Mouse (Mus musculus): ENCODE measurements around the gene Bcat2.

Bcat2 gene

DNA sequence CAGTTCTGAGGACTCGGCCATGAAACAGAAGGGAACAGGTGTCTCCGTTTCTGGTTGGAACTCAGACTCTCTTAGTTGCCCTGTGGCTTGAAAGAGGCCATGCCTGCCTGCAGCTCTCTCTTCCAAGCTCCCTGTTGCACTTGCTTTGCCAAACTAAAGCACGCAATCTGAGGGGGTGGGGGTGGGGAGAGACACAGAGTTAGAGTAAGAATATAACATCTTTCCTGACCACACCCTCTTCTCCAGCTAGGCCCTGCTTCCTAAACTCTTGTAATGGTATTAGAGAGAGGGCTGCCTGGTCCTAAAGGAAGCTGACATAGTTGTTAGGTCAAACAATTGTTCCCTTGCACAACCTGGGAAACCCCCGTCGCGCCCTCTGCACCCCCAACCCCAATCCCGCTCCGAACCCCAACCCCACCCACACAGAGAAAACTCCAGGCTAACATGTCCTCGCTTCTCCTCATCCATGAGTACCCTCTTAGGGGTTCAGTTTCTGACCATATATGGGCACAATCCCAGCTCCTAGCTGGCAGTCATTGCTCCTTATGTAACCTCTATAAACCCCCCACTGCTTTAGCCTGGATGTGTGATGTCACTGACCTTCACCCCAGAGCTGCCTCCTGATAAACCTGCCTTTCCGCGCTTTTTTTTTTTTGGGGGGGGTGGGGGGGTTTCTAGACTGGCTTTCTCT, 19.0 kb upstream of the Bcat2 start:
- no peak for DNase-seq

- DNase-seq, result no peak
Measured at GRCm38 (mm10) chr7:45551512-45551883, 18.5 kb upstream of the Bcat2 start.

GRCm38 (mm10) chr7:45553519-45553918, 16.4 kb upstream of the Bcat2 start:
- no peak for DNase-seq

DNA sequence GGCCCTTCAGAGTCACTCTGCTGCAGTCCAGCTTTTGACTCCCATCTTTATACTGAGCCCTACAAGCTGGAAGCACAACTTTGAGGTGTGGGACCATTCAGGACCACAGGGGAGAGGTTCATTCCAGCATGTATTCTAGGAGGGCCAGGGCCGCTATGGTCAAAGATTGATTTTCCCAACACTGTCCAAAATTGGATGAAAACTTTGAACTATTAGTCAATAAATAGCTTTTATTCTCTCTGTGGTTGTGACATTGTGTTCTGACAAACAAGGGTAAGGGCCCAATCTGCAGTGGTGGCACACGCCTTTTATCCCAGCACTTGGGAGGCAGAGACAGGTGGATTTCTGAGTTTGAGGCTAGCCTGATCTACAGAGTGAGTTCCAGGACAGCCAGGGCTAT, 16.0 kb upstream of the Bcat2 start:
- no peak for DNase-seq

- no peak for DNase-seq
Measured at GRCm38 (mm10) chr7:45554744-45555143, 15.2 kb upstream of the Bcat2 start, which contains the start of gene Hsd17b14. Hsd17b14 (plus strand) TSS chr7:45554893.

DNA sequence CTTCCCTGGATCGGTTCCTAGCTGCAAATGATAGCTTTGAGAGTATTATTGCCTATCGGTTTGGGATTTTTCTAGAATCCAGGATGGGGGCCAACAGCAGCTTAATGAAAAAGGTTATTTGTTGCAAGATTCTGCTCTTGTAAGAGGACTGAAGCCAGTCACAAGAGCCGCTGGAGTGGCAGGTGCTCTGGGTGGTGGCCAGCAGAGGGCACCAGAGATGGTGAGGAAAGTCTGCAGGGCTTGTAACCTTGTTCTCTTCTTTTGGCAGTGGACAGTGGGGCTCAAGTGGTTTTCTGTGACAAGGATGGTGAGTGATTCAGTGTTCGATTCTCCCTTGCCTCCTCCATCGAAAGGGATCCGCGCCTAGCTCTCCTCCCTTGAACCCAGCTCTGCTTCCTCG, 14.2 kb upstream of the Bcat2 start:
- DNase-seq, result peak; percentile 84

DNA sequence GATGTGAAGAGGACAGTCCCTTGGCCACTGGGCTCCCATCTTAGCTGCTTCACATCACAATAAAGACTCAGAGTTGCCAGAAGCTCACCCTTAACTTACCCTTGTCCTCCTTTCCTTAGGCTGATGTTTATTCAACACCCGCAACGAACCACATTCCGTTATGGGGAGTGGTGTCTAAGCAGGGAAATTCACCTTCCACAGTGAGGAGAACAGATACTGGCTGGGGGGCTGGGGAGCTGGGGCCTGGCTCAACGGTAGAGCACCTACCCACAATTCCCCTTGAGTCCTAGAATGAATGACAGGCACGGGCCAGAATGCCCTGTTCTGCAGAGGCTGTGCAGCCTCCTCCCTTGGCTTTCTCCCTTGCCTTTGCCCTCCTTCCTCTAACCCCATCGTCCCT, 11.0 kb upstream of the Bcat2 start:
- DNase-seq, result peak; percentile 34

- DNase-seq, result no peak
Measured at GRCm38 (mm10) chr7:45560241-45560640, 9.7 kb upstream of the Bcat2 start.

DNA sequence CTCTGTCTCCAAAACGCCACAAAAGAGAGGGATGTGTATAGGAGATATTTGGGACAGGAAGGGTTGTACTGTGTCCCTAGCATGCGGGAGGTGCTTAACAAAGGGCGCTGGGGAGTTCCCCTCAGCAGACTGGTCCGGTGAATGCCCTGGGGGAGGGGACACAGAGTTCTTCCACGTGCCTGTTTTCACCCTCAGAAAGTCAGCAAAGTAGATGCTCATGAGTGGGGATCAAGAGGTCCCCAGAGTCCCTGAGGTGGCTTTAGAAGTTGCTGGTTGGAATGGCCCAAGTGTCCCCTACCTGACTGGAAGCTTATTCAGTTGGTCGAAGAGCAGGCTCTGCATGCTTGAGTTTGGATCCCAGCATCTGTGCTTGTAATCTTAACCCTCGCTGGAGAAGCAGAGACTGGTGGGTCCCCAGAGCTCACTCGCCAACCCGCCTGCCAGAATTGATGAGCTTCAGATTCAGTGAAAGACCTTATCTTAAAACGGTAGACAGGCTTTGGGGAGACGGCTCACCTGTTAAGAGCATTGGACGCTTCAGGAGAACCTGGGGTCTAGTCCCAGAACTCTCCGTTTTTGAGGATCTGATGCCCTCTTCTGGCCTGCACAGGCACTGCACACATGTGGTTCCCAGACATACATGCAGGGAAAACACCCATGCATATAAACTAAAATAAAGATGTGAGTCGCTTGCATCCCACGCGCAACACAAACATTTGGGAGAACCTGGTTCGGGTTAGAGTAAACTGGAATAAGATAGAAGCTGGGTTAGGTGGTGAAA, 8.9 kb upstream of the Bcat2 start:
- peak; percentile 87 for DNase-seq

DNA sequence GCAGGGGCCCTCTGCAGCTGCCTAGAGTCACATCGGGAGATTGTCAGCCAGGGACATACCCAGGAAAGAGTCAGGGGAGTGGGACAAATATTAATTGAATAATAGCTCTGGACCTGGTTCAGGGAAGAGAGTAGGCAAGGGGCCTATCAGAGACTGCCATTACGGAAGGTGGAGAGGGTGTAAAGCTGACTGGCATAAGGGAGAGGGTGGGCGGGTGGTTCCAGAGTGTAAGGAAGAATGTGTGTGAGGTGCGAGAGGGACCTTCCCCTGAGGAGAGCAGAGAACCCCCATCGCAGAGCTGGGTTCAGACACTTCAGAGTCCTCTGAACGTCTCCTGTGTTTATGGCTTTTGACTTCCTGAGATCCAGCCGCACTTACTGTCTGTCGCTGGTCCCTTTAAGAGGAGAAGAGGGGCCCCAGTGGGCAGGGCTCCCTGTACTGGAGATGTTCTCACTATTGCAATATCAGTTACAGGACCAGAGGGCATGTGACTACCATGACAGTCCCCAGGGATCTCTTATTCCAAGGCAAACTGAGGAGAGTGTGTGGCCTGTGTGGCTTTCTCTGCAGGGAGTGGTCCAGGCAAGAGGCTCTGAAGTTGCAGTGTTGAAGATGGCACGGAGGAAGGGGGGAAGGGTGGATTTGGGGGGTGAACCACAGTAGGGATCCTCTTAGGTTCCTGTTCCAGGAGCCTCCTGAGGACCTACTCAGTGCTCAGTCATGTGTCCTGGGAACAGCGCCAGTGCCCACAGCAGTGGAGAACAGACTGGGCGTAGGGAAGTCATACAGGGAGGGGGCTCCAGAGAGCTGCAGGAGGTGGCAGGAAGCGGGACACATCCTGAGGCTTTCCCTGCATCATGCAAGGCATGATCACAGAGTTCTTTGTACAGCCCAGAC, 8.1 kb upstream of the Bcat2 start:
- DNase-seq, result no peak

- DNase-seq, result no peak
Measured at GRCm38 (mm10) chr7:45564811-45565210, 5.1 kb upstream of the Bcat2 start.

DNA sequence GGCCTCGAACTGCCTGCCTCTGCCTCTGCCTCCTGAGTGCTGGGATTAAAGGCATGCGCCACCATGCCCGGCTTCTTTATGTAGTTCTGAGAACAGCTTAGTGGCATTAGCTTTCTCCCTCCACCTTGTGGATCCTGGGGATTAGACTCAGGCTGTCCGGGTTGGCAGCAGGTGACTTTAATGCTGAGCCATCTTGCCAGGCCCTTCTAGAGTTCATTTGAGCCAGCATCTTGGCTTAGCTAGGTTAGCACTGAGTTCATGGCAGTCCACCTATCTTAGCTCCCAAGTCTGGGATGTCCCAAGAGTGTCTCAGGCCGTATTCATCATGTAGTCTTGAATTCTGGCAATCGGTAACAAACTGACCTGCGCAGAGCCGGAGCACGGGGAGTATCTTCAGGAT, 4.5 kb upstream of the Bcat2 start:
- DNase-seq, result no peak

DNA sequence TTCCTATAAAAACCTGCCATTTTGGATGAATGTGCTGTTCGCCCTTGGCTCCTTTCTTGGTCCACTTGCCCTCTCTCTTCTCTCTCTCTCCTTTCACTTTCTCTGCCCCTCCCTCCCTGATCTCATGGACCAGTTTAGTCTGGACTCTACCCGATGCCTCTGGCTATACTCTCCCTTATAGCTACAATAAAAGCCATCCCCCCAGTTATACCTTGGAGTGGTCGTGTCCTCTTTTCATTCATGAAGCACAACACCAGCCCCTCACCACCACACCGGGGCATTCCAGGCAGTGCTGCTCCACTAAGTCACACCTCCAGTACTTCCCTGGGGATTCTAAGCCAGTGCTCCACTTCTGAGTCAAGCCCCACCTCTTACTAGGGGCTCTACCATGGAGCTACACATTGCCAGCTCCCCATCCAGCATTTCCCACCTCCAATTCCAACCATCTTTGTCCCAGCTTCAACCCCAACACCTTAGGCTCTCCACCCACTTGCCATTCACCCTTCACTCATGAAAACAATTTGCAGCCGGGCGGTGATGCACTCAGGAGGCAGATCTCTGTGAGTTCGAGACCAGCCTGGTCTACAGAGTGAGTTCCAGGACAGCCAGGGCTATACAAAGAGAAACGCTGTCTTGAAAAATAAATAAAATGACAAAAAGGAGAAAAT, 2.7 kb upstream of the Bcat2 start:
- no peak for DNase-seq

GRCm38 (mm10) chr7:45567780-45568516, 2.0 kb upstream of the Bcat2 start:
- DNase-seq, result peak; percentile 92

DNA sequence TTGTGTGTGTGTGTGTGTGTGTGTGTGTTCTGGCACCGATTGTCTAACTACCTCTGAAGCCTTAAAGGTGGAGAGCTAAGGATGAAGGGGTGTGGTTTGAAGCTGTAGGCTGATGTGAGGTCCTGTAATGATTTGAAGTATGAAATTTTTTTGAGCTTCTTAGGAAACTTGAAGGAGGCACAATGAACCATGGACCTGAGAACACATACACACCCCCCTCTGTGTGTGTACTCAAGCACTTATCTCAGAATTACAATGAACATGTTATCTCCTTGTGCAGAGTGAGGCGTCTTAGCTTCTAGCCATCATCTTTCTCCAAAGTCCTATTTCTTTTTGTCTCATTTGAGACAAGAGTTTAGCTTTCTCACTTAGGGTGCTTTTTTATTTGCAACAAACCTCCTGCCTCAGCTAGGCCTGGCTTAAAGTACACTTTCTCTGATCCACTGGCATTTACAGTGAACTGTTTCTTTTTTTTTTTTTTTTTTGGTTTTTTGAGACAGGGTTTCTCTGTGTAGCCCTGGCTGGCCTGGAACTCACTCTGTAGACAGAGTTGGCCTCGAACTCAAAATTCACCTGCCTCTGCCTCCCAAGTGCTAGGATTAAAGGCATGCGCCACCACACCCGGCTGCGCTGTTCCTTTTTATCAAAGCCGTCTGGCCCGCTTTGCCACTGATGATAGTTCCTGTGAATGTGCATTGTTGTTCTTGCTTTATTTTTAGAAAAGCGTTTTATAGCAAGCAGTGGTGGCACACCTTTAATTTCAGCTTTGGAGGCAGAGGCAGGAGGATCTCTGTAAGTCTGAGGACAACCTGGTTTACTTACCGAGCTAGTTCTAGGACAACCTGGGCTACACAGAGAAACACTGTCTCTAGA, 1.1 kb upstream of the Bcat2 start:
- no peak for DNase-seq

- no peak for DNase-seq
Measured at GRCm38 (mm10) chr7:45571966-45572365, 2.0 kb downstream of the Bcat2 start.

GRCm38 (mm10) chr7:45573954-45574353, 4.0 kb downstream of the Bcat2 start:
- peak; percentile 51 for DNase-seq

- DNase-seq, result peak; percentile 80
Measured at GRCm38 (mm10) chr7:45574472-45575379, 4.8 kb downstream of the Bcat2 start.

GRCm38 (mm10) chr7:45585923-45586322, 16.0 kb downstream of the Bcat2 start:
- DNase-seq, result no peak
